Mouse (Mus musculus) spleen, adult 12 weeks (tissue): ENCODE data around the gene Garem2.
A peak's percentile ranks its signal among the peaks of the same experiment; 100 is the strongest.

Experiments used
- DNase-seq: peaks from one replicate; pipeline ENCODE4 v3.0.0; 2022; ENCODE audit warnings: low spot score

Garem2 gene

GRCm38 (mm10) chr5:30154013-30154412 lies 49.1 kb downstream of the Garem2 start:
- DNase-seq, result no peak

GRCm38 (mm10) chr5:30154474-30155394 lies 49.8 kb downstream of the Garem2 start, which contains the start of the genes Hadha and Hadhb:
Gene Hadha, minus strand, starts transcription at chr5:30155162.
Gene Hadhb, plus strand, starts transcription at chr5:30155248.
- DNase-seq, result peak; percentile 95

- no peak for DNase-seq
These were observed 50.4 kb downstream of the Garem2 start for GRCm38 (mm10) chr5:30155395-30155792.

GRCm38 (mm10) chr5:30155821-30156629 lies 51.1 kb downstream of the Garem2 start:
- no peak for DNase-seq

- DNase-seq, result no peak
These were observed 54.6 kb downstream of the Garem2 start for GRCm38 (mm10) chr5:30159601-30160000.

- DNase-seq, result no peak
These were observed 56.9 kb downstream of the Garem2 start for GRCm38 (mm10) chr5:30161836-30162235.

- no peak for DNase-seq
These were observed 57.4 kb downstream of the Garem2 start for GRCm38 (mm10) chr5:30162339-30162738.

GRCm38 (mm10) chr5:30165234-30165946 lies 60.4 kb downstream of the Garem2 start:
- DNase-seq, result no peak
